Mouse (Mus musculus): ENCODE results near the gene Pmf1. TPM values are rescaled to one million over a fixed set of nuclear protein-coding genes. Genes with fewer than 3 reads are reported as not detected.
A peak's percentile ranks its signal among the peaks of the same experiment; 100 is the strongest.

Gene Pmf1
- polyA plus RNA-seq, 1 experiment = 35.5 TPM

- TF ChIP-seq POLR2A (IDR thresholded peaks at IDR 0.05; ENCODE audit: borderline replicate concordance, extremely low read depth, insufficient read depth, insufficient read length, poor library complexity, severe bottlenecking) (no peak), CTCF (IDR thresholded peaks at IDR 0.05; ENCODE audit: borderline replicate concordance, extremely low read depth, insufficient read depth, insufficient read length) (no peak)
- peak; percentile 39 for DNase-seq (ENCODE audit: low read depth)
These were observed 40.4 kb upstream of the Pmf1 start for GRCm38 (mm10) chr3:88450379-88451131.

- TF ChIP-seq CTCF (IDR thresholded peaks at IDR 0.05; ENCODE audit: borderline replicate concordance, extremely low read depth, insufficient read depth, insufficient read length) (no peak), POLR2A (IDR thresholded peaks at IDR 0.05; ENCODE audit: borderline replicate concordance, extremely low read depth, insufficient read depth, insufficient read length, poor library complexity, severe bottlenecking) (no peak)
- peak; percentile 79 for DNase-seq (ENCODE audit: low read depth)
These were observed 39.4 kb upstream of the Pmf1 start for GRCm38 (mm10) chr3:88449395-88450023.

DNA sequence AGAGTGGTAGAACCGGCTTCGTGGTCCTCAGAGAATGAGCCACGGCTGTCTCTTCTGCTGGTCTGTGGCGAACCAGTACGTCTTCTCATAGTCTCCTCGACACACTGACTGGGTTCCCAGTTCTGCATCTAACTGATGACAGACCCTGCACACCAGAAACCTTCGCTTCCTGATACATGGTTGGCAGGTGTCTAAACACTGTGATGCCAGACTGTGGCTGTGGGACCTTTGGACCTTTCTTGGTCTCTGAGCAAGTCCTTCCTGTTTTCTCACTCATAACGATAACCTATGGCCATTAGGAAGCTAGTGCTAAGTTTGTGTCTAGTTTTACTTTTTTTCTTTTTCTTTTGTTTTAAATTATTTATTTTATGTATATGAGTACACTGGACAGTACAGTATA, 38.3 kb upstream of the Pmf1 start:
- TF ChIP-seq CTCF (IDR thresholded peaks at IDR 0.05; ENCODE audit: borderline replicate concordance, extremely low read depth, insufficient read depth, insufficient read length) = no peak
- TF ChIP-seq POLR2A (IDR thresholded peaks at IDR 0.05; ENCODE audit: borderline replicate concordance, extremely low read depth, insufficient read depth, insufficient read length, poor library complexity, severe bottlenecking) = no peak
- DNase-seq (ENCODE audit: low read depth) = no peak

DNA sequence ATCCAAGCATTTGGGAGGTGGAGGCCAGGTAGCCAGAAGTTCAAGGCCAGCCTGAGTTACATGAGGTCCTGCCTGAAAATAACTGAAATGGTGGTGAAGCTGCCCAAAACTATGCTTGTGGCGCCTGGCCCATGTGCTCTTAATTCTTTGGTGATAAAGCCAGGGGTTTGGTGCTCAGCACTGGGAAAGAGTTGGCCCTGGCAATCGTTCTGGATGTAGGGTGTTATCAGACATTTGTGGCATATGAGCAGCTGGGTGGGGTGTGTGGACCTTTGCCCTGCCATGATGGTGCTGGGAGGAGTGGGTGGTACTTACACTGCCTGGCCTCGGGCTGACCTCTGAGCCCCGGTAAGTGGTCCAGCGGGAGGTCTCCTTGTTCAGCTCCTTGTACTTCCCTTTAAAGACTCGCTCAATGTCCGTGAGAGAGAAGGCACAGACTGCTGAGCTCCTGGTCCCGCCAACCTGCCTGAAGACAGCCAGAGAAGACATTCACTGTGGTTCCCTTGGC, 37.6 kb upstream of the Pmf1 start:
- no peak for TF ChIP-seq CTCF (IDR thresholded peaks at IDR 0.05; ENCODE audit: borderline replicate concordance, extremely low read depth, insufficient read depth, insufficient read length)
- TF ChIP-seq POLR2A (IDR thresholded peaks at IDR 0.05; ENCODE audit: borderline replicate concordance, extremely low read depth, insufficient read depth, insufficient read length, poor library complexity, severe bottlenecking) = no peak
- no peak for DNase-seq (ENCODE audit: low read depth)

DNA sequence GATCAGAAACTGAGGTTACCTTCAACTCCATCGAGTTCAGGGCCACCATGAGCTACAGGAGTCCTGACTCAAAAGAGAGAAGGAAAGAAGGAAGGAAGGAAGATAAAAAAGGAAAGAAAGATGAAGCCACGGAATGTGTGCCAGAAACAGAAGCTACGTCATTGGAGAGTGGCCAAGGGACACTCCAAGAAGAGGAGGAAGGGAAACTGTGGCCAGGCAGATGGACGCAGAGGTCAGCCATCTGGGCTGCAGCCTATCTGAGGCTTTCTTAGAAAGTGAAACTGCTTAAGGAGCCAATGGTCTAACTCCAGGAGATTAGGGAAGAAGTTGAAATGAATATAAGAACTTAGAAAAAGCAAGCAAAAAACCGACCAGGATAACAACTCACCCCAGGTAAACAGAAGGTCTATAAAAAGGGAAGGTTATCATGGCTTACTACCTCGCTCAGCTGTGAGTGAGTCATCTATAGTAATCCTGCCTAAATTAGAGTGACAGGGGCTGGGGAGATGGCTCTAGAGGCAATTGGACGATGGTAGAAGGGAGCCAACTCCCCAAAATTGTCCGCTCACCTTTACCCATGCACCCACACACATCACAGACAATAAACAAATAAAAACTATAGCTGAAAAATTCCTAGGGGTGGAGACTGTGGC, 36.5 kb upstream of the Pmf1 start:
- TF ChIP-seq CTCF (IDR thresholded peaks at IDR 0.05; ENCODE audit: borderline replicate concordance, extremely low read depth, insufficient read depth, insufficient read length) (no peak), POLR2A (IDR thresholded peaks at IDR 0.05; ENCODE audit: borderline replicate concordance, extremely low read depth, insufficient read depth, insufficient read length, poor library complexity, severe bottlenecking) (no peak)
- no peak for DNase-seq (ENCODE audit: low read depth)

DNA sequence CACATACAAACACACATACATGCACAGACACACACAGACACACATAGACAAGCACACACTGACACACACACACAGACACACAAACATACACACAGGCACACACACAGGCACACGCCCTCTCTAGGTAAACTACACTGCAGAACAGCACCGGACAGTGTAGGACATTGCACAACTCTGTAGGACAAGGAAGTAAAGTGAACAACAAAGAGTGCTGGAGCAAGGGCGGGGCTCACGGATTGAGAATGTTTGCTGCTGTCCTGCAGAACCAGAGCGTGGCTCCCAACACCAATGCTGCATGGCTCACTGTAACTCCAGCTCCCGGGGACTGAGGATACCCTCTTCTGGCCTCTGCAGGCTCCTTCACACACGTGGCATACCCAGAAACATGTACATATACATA, 32.8 kb upstream of the Pmf1 start:
- TF ChIP-seq CTCF (IDR thresholded peaks at IDR 0.05; ENCODE audit: borderline replicate concordance, extremely low read depth, insufficient read depth, insufficient read length) (no peak), POLR2A (IDR thresholded peaks at IDR 0.05; ENCODE audit: borderline replicate concordance, extremely low read depth, insufficient read depth, insufficient read length, poor library complexity, severe bottlenecking) (no peak)
- DNase-seq (ENCODE audit: low read depth) = no peak

DNA sequence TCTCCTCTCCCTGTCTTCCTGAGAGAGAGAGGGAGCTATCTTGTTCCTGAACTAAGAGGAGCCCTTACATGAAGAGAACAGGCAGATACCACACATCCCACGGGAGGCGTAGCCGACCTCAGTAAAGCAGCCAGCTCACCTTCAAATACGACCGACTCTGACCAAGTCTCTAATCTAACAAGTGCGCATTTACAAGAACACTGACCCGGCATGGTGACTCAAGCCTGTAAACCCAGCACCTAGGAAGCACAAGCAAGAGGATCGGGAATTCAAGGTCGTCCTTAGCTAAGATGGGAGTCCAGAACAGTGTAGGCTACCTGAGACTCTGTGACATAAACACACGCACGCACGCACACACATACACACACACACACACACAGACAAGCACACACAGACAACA, 32.4 kb upstream of the Pmf1 start:
- no peak for DNase-seq (ENCODE audit: low read depth)
- TF ChIP-seq CTCF (IDR thresholded peaks at IDR 0.05; ENCODE audit: borderline replicate concordance, extremely low read depth, insufficient read depth, insufficient read length) = no peak

DNA sequence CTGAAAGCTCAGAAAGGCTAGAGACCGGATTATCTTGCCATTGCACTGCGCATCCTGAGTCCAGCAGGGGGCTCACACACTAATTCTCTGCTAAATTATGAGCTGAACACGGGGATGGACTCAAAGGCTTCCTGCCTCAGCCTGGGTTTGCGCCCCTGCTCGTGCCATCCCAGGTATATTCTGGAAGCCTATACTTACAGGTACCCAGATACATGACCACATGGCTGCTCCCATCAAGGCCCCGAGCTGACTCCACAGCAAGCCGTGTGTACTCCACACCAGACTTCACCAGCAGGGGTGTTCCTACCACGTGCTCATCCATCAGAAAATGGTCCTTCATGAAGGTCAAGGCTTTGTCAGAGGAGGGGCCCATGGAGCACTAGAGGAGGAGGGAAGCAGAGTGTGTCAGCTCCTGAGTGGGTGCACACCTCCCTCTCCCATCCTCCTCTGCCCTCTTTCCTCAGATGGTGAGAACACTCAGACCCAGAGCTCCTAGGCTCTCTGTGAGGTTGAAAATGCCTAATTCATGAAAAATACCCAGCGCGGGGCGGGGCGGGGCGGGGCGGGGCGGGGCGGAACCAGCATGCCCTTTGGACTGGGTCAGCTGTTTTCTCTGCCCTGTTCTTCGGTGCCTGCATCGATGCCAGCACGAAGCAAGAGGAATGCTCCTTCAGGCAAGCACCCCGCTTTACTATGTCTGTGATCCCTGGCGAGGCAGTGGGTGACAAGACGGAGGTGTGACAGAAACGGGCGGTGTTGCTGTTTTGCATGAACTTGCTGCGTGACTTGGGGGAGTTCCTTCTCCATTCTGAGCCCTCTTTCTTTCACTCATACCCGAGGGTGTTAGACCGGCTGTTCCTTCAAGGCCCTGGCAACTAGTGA, 30.6 kb upstream of the Pmf1 start:
- peak; percentile 58 for DNase-seq (ENCODE audit: low read depth)
- TF ChIP-seq CTCF (IDR thresholded peaks at IDR 0.05; ENCODE audit: borderline replicate concordance, extremely low read depth, insufficient read depth, insufficient read length) (peak; percentile 66; the same call in 1 of the 2 replicates), POLR2A (IDR thresholded peaks at IDR 0.05; ENCODE audit: borderline replicate concordance, extremely low read depth, insufficient read depth, insufficient read length, poor library complexity, severe bottlenecking) (no peak)

- DNase-seq (ENCODE audit: low read depth) = no peak
- TF ChIP-seq CTCF (IDR thresholded peaks at IDR 0.05; ENCODE audit: borderline replicate concordance, extremely low read depth, insufficient read depth, insufficient read length) = no peak
- TF ChIP-seq POLR2A (IDR thresholded peaks at IDR 0.05; ENCODE audit: borderline replicate concordance, extremely low read depth, insufficient read depth, insufficient read length, poor library complexity, severe bottlenecking) = no peak
These were observed 29.5 kb upstream of the Pmf1 start for GRCm38 (mm10) chr3:88439582-88439981.

DNA sequence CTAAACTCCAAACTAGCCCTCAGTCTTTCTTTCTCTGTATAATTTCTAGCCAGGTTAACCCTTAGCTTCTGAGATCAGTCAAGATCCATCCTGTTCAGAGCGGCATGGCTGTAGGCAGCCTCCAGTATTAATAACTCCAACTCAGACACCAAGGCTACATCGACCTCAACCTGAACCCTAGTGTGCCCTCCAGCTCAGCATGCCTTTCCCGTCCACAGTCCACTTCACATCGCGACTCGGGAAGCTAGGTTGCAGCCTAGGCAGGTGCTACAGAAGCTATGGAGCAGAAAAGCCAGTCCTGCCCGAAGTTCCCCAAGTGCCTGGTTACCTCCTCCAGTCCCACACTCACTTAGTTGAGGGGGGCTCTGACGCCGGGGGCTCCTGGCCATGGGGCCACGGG, 27.3 kb upstream of the Pmf1 start:
- DNase-seq (ENCODE audit: low read depth) = no peak
- TF ChIP-seq CTCF (IDR thresholded peaks at IDR 0.05; ENCODE audit: borderline replicate concordance, extremely low read depth, insufficient read depth, insufficient read length) (no peak), POLR2A (IDR thresholded peaks at IDR 0.05; ENCODE audit: borderline replicate concordance, extremely low read depth, insufficient read depth, insufficient read length, poor library complexity, severe bottlenecking) (no peak)
